Mouse (Mus musculus): ENCODE data around the gene Baiap2. TPM values are rescaled to one million over a fixed set of nuclear protein-coding genes. Genes with fewer than 3 reads are reported as not detected.

The Baiap2 gene
- total RNA-seq, 1 experiment from 2014 or later = 6.0 TPM

DNA sequence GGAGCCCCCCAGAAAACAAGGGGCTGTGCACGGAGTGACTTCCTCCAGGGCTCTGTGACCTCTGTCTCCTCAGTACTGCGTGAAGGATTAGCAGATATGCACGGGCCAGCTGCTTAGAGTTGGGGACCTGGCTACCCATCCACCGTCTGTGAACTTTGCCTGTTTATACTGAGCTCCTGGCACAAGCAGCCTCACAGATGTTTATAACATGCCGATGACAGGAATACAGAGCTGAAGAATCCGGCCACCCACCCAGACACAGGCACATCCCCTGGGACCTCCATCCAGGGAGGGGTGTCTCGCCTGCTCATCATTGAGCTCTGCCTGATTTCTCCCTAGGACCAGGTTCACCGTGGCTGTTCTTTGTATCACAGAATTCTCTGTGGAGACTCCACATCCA, 89.5 kb downstream of the Baiap2 start:
- ATAC-seq (replicated peaks; ENCODE audit: low read depth, poor library complexity, severe bottlenecking) = no peak

DNA sequence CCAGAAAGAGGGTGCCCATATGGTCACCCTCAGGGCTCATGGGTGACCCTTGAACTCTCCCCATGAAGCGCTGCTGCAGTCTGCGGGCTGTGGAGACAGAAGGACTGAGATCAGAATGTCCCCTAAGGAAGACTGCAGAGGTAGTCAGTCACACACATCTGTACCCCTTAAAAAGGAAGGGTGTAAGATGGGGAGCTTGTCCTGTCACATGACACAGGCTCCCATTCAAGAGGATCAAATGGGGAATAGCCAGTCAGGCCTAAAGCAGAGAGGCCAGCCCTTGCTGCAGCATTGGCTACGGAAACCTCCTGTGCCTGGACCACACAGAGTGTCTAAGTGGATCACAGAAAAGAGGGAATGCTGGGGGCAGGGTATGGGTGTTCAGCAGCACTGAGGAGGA, 90.9 kb downstream of the Baiap2 start:
- no peak for ATAC-seq (replicated peaks; ENCODE audit: low read depth, poor library complexity, severe bottlenecking)

DNA sequence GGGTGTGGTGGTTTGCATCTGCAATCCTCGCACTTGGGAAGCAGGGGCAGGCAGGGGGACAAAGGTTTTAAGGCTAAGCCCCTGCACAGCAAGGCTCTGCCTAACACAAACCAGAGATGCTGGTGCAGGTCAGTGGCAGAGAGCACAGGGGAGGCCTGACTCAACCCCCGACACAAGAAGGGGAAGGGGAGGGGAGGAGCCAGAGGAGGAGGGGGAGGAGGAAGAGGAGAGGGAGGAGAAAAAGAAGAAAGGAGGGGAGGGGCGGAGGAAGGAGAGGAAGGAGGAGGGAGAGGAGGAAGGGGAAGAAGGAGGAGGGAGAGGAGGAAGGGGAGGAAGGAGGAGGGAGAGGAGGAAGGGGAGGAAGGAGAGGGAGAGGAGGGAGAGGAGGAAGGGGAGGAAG, 91.7 kb downstream of the Baiap2 start:
- ATAC-seq (replicated peaks; ENCODE audit: low read depth, poor library complexity, severe bottlenecking) = no peak

DNA sequence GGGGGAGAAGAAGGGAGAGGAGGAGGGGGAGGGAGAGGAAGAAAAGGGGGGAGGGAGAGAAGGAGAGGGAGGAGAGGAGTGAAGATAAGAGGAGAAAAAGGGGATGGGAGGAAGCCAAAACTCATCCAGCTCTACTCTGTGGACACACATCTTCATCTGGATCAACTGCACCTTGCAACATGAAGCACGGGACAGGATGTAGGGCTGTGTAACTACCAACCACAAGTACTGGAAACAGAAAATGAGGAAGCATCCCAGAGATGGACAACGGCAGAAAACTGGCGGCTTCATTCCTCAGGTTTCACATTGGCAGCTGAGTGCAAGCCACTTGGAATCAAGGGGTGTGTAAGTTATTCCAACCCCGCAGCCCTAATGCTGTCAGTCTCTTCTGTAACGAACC, 92.2 kb downstream of the Baiap2 start:
- peak; percentile 81 for ATAC-seq (replicated peaks; ENCODE audit: low read depth, poor library complexity, severe bottlenecking)

DNA sequence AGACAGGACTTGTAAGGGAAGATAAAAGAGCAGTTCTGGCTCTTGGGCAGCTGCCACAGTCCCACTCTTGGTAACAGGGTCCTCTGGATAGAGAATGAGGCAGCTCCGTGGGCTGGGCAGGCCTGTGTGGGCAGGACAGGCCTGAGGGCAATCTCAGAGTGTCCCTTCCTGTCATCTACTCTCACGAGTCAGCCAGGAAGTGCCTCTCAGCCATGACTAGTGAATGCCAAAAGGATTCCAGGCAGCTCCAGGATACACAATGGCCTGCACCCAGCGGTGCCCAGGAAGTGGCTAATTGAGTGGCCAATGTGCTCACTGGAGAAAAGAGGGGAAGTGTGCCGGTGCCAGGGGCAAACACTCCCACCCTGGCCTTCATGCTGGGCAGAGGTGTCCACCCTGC, 97.0 kb downstream of the Baiap2 start:
- no peak for ATAC-seq (replicated peaks; ENCODE audit: low read depth, poor library complexity, severe bottlenecking)

DNA sequence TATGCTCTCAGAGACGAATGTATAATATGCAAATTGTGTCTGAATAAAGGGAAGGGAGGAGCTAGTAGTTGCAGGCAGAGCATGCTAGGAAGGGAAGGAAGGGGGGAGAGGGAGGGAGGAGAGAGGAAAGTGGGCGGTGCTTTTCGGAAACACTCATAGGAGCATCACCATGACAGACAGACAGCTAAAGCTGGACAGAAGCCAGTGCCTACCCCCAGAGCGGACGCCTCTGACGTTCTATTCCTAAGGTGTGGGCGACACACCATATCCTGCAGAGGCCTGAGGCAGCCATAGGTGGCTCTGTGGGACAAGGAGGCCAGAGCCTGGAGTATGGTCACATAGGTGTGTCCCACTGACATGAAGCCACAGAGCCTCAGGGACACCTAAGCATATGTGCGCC, 97.9 kb downstream of the Baiap2 start:
- peak; percentile 67 for ATAC-seq (replicated peaks; ENCODE audit: low read depth, poor library complexity, severe bottlenecking)

DNA sequence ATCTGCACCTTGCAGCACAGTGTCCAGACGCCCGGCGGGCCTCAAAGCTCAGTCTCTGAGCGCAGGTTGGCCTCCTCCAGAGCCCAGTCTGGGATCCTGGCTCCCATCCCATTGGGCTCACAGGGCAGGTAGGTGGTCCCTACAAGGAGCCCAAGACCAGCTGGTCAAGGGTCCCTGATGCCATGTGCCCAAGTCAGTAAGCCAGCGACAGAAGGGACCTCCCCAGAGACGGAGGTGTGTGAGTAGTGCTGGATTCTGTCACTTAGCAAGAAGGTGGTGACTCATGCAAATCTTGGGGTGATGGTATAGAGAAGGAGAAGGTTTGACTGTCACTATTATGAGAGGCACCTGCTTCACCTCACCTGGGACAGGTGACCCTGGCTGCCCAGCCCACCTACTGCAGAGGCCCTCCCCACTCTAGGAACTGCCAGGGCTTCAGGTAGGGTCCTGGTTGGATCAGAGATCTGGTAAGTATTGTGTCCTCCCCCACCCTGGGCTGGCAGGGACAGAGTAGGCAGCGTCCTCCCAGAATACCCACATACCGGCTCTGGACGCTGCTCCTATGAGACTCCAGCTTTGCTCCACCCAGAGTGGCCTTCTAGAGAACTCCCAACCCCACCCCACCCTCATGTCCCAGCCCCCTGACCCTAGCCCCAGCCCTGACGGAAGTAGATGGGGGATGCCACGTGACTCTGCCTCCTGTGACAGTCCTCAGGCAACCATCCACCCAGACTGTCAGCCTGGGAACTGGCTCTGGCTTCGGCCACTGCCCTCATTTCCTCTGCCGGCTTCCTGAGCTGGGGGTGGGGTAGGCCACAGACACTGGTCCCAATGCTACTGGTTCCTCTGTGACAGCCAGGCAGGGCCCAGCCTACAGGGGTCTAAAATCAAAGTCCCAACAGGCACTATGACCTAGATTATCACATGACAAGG, 98.9 kb downstream of the Baiap2 start:
- ATAC-seq (replicated peaks; ENCODE audit: low read depth, poor library complexity, severe bottlenecking) = peak; percentile 53

DNA sequence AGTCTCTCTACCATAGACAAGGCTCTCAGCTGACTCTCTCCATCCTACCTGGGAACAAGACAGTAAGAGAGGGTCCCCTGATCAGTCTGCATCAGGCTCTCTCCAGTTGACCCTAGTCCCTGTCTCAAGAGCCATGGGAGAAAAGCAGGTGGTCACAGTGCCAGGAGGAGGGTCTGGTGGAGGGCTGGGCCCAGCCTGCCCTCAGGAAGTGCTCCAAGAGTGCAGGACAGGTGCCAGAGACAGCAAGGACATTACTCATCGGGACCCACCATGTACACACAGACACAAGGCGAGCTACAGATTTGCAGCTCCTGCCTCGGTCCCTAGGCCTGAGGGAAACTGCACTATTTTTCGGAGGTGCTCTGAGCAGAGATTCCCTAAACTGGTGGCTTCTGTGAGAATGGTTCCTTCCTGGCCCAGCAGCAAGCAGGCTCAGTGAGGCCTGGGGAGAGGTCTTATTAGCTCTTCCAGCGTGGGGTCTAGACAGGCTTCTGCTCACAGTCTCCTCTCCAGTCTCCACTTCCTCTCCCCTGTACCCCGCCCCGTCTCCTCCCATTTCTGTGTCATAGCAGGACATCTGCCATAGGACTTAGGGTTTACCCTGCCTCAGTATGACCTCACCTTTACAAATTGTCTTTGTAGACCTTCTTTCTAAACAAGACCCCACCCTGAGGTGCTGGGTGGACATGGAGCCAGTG, 99.7 kb downstream of the Baiap2 start:
- no peak for ATAC-seq (replicated peaks; ENCODE audit: low read depth, poor library complexity, severe bottlenecking)

DNA sequence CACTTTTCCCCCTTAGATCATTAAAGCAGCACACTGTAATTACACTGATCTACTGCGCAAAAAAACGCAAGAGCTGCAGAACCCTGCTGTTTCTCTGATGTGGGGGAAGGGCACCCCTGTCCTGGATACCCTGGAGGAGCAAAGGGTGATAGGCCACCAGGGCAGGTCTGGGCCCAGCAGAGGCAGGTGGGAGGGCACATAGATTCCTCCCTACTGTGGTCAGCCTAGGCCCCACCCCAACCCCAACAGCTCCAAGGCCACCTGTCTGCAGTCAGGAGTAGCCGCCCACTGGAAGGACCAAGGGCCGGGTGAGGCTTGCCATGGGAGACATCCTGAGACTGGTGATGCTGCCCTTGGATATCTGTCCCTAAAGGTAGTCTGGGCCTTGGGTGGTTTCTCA, 102.8 kb downstream of the Baiap2 start:
- no peak for ATAC-seq (replicated peaks; ENCODE audit: low read depth, poor library complexity, severe bottlenecking)

DNA sequence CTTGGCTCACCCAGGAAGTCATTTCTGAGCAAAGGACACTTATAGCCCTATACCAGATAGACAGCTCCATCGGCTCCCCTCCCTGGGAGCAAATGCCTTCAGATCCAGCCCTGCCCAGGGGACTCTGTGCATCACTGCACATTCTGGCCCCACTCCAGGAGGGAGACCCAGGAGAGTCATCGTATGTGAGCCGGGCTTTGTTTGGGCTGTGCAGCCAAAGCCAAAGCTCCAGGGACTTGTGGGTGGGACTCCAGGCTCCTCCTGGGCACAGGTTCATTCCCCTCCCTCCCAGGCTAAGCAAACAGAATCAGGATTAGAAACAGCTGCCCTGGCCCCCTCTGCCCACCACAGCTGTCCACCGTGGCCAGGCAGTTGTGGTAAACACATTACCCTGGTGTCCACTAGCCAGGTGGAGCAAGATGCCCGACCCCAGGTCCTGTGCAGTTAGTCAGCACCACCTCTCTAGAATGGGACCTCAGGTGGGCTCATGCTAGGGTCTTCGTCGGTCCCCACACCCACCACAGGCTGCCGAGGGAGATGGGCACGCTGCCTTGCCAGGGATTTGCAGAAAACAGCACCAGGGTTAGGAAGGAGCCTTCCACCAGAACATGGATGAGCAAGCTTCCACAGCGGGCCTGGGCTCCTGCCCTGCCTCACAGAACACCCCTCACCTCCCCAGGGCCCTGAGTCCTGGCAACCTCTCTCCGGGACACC, 103.4 kb downstream of the Baiap2 start:
- no peak for ATAC-seq (replicated peaks; ENCODE audit: low read depth, poor library complexity, severe bottlenecking)

DNA sequence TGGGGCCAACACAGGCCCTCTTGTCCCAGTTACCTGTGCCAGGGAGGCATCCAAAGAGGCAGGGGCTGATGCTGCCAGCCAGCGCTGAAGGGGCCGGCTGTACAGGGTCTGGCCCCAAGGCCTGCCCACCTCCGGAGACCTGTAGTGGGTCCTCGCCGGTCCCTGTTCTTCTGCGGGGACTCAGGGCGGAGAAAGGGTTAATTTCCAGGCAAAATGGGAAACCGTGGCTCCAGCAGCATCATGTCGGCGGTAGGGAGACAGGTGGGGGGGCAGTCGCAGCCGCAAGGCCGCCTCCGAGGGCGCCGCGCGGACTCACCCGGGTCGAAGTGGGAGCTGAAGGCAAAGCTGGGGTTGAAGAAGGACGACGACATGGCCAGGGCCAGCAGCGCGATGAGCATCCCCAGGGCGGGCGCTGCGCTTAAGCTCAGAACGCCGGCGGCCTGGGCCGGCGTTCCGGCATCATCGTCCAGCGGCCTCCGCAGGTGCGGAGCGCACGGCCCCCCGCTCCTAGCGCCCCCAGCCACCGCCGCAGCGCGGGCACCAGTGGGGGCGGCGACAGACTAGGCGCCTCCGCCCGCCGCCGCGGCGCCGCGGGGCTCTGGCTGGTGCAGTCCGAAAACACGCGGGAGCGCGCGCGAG, 104.1 kb downstream of the Baiap2 start, which contains the start of gene Aatk:
Aatk (minus strand) TSS at position 615 of the 639 bp plus-strand sequence.
- no peak for ATAC-seq (replicated peaks; ENCODE audit: low read depth, poor library complexity, severe bottlenecking)

DNA sequence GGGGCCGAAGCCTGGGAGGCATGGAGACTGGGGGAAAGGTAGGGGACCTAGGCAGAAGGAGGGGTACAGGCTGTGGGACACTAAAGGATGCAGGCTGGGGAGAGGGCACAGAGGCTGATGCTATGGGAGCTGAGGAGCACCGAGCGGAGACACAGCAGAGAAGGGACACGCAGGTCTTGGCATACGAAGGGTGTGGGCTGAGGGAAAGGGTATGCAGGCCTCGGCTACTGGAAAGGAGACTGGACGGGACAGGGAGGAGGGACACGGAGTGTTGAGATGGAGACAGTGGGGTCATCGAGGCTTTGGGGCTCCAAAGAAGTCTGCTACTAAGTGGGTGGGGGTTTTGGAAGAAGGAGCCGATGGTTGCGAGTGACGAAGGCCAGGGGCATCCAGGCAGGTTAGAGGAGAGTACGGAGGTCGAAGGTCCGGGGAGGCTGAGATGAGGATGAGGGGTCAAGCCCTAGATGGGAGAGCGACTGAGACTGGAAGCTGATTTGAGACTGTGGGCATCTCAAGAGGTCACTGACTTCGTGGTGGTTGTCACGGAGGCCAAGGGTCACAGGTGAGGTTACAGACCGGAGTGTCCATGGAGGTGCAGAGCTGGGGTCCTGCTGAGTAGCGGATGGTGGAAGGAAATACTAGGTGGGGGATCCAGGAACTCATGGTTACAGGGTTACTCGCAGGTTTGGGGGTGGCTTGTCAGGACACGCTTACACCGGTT, 105.1 kb downstream of the Baiap2 start:
- ATAC-seq (replicated peaks; ENCODE audit: low read depth, poor library complexity, severe bottlenecking) = 0 out of 2 replicates have a peak, but pooled peaks have one; percentile 3

DNA sequence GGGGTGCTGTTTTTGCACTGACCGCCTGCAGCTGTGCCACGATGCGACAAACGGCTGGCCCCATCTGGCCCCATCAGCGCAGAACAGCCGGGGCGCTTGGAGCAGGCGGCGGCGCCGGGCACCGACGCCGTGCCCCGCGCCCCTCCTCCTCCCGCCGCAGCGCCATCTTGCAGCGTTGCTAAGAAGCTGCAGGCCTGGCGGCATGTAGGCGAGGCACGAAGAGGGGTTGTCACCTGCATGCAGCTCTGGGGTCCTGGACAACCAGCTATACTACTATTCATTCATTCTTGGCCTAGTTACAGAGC, 105.6 kb downstream of the Baiap2 start:
- peak; percentile 40 for ATAC-seq (replicated peaks; ENCODE audit: low read depth, poor library complexity, severe bottlenecking)

DNA sequence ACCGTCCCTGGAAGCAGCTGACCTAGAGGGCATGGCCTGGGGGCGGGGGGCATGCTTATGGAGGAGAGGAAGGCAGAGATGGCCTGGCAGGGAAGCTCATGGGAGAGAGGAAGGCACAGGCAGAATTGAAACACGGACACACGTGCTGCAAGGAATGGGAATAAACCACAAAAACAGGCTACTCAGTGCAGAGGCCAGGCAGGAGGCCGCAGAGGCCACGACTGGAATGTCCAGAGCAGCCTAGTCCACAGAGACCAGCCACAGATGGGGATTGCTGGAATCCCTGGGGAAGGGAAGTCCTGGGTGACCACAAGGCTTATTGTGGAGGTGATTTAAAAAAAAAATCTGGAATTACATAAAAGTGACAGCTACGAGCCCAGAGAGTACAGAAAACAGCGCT, 106.5 kb downstream of the Baiap2 start:
- ATAC-seq (replicated peaks; ENCODE audit: low read depth, poor library complexity, severe bottlenecking) = no peak

DNA sequence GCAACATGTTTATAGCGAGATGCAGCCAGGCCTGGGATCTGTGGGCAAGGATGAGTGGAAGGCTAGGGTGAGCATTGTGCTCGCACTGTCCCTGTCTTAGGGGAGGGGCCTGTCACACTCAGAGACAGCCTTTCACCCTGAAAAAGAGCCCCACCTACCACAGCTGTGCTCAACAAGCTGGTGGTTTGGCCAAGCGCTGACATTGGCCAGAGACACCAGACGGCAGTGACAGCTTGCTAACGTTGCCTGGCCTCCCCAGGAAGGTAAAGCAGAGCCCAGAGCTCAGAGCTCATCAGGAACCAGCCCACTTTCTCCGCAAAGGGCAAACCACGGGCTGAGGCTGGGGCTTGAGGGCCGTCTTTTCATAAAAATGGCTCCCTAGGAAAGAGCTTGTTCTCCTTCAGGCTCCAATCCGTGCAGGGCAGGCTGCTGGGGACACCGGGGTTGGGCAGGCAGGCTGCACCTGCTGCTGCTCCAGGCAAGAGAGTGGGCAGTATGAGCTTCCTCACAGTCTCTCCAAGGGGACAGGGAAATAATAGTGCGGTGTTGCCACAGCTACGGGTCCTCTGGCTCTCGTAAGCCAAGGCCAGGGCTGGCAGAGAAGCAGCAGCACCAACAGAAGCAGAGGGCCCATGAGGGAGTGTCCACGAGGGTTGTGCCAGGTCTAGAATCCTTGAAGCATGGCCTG, 108.7 kb downstream of the Baiap2 start:
- ATAC-seq (replicated peaks; ENCODE audit: low read depth, poor library complexity, severe bottlenecking) = peak; percentile 48

DNA sequence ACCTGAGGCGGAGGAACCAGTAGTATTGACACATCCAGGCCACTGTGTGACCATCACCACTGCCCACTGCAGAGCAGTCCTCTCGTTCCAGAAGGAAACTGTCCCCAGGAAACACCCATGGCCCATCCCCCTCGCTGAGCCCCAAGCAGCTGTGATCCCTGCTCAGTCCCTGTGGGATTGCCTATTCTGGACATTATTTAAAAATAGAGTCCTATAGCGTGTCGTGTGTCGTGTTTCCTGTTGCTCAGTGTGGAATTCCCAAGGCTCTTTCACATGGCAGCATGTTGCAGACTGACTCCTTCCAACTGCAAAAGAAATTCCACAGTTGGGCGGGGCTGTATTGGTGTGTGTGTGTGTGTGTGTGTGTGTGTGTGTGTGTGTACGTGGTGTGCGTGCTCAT, 109.7 kb downstream of the Baiap2 start:
- ATAC-seq (replicated peaks; ENCODE audit: low read depth, poor library complexity, severe bottlenecking) = no peak

DNA sequence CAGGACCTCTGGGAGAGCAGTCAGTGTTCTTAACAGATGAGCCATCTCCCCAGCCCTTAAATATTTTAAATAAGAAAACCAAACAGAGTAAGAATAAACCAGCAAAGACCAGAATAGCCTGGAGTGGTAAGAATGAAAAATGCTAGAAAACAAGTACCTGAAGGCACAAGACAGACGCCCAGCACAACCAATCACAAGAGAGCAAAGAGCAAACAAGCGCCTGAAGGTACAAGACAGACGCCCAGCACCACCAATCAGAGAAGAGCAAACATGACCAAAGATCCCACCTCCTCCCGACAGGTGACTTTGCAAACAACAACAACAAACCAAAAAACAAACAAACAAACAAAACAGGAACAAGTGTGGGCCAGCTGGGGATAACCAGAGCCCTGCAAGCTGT, 111.3 kb downstream of the Baiap2 start:
- ATAC-seq (replicated peaks; ENCODE audit: low read depth, poor library complexity, severe bottlenecking) = no peak

DNA sequence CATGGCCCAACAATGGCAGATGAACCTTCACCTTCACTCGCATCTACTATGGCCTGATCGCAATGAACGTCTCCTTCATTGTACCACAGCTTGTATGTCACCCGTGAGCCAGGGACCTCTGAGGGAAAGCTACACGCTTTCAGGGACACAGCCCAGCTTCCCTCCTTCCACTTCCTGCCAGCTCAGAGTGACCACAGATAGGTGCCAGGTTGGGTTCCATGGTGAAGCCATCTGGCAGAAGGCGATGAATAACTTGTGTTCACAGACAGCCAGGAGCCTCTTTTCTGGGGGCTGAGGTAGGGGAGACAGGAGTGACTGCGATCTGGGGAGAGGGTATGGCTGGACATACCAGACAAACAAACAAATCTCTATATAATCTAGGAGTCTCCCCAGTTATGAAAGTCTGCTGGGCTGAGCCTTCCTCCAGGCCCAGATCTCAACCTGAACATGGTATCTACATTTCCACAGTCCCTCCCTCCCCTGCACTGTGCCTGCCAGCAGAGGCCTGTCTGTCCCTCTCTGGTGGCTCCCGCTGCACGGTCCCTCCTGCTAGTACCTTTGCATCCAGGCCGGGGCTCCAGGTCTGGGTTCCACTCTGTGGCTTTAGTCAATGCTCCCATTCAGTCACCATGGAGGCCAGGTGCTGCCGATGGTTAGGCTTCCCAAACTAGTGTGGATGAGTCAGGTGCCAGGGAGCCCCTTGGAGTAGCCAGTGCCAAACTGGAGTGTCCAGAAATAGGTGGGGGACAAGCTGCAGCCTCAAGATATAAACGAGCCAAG, 113.6 kb downstream of the Baiap2 start:
- ATAC-seq (replicated peaks; ENCODE audit: low read depth, poor library complexity, severe bottlenecking) = no peak

Data from common myeloid progenitor, adult 5-6 weeks (primary cell).